Comparison of ENCODE assay signal across 8 mouse cellular contexts in the genomic region with DNA sequence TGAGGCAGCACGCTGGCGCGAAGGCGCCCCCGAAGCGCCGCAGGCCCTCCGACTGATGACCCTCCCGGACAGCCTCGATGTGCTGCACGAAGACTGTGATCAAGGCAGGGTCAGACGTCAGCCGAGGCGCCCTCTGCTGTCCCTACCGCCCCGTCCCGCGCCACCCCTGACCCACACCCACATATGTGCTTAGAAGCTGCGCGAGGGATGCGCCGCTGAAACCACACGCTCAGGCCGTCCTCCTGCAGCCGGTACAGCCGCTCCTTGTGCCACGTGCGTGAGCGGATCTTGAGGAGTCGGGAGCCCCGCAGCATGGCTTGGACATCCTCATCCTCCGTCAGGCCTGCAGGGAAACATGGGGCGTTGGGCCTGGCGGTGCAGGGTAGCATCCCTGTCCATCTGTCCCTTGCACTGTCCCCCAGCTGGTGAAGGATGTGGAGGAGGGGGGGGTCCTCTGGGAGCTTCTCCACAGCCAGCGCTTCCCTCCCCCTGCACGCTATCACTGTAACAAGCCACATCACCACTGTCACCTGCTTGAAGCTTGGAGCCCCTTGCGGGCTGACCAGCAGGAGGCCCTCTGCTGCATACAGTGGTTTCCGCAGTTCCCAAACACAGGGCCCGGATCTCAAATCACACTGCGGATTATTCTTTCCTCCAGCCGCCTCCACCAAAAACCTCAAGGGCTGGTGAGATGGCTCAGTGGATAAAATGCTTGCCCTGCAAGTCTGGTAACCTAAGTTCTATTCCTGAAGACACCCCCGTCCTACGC. TPM values are rescaled to one million over a fixed set of nuclear protein-coding genes. Genes with fewer than 3 reads are reported as not detected.
DNase-seq lines count a peak whose midpoint lies in the region; ATAC-seq and TF ChIP-seq lines count a peak whose summit lies in the region.

No protein-coding gene starts in this region.

- intact Hi-C loops in heart, adult 2 months (cut with DNase I) = no loop called here

- H3K79me2 ChIP-seq in heart, adult 2 months (replicated peaks; ENCODE audit: control insufficient read depth, insufficient read depth, low read length) = no peaks in the 10 kb centered on the region

- ATAC-seq in heart, embryonic 12.5 days (ENCODE audit: insufficient number of reproducible peaks, low FRiP score) = peak; percentile 41; the same call in 1 of the 2 replicates
- no peak for ATAC-seq in limb, embryonic 15.5 days (ENCODE audit: insufficient number of reproducible peaks, low FRiP score, low TSS enrichment, low read depth)
- no peak for ATAC-seq in monocyte, adult 5-6 weeks (replicated peaks; ENCODE audit: insufficient number of reproducible peaks, low FRiP score, low TSS enrichment, poor library complexity, severe bottlenecking)

- H3K4me1 ChIP-seq in heart, embryonic 12.5 days (replicated peaks) = peaks cover 14% of the 10 kb centered on the region
- peaks cover 3% of the 10 kb centered on the region for H3K4me1 ChIP-seq in heart, adult 2 months (ENCODE audit: control insufficient read depth, insufficient read depth, low read length)
- H3K4me1 ChIP-seq in ES-Bruce4 (ENCODE audit: control insufficient read depth, insufficient read depth, low read length) = no peaks in the 10 kb centered on the region
- no peaks in the 10 kb centered on the region for H3K4me1 ChIP-seq in embryonic fibroblast, embryonic 13.5 days (ENCODE audit: control insufficient read depth, insufficient read depth, low read length)
- H3K4me1 ChIP-seq in limb, embryonic 15.5 days = peaks cover 12% of the 10 kb centered on the region
- H3K4me1 ChIP-seq in small intestine, adult 2 months (ENCODE audit: control insufficient read depth, insufficient read depth, insufficient read length, low read length) = peaks cover 13% of the 10 kb centered on the region

- no peak overlapping the region for H3K27ac ChIP-seq in heart, embryonic 12.5 days (ENCODE audit: poor library complexity, severe bottlenecking)
- H3K27ac ChIP-seq in heart, adult 2 months = no peak overlapping the region
- no peak overlapping the region for H3K27ac ChIP-seq in ES-Bruce4 (ENCODE audit: insufficient read depth, low read length)
- no peak overlapping the region for H3K27ac ChIP-seq in embryonic fibroblast, embryonic 13.5 days (ENCODE audit: insufficient read depth, low read length)
- no peak overlapping the region for H3K27ac ChIP-seq in limb, embryonic 15.5 days
- no peak overlapping the region for H3K27ac ChIP-seq in small intestine, adult 2 months (ENCODE audit: insufficient read depth, low read depth, low read length)

- no peaks in the 10 kb centered on the region for H3K9me3 ChIP-seq in heart, embryonic 12.5 days (replicated peaks)
- H3K9me3 ChIP-seq in ES-Bruce4 (replicated peaks; ENCODE audit: control insufficient read depth, insufficient read depth, low read length, poor library complexity, severe bottlenecking) = no peaks in the 10 kb centered on the region
- H3K9me3 ChIP-seq in limb, embryonic 15.5 days = no peaks in the 10 kb centered on the region

- peak overlapping the region; percentile 53 for H3K9ac ChIP-seq in heart, embryonic 12.5 days
- no peak overlapping the region for H3K9ac ChIP-seq in heart, adult 2 months (ENCODE audit: low read depth, low read length)
- H3K9ac ChIP-seq in ES-Bruce4 (ENCODE audit: low read depth, poor library complexity, severe bottlenecking) = peak overlapping the region; percentile 3
- H3K9ac ChIP-seq in limb, embryonic 15.5 days = 0 out of 2 replicates have a peak overlapping the region, but pooled peaks have one; percentile 1

- peaks cover 22% of the 10 kb centered on the region for H3K27me3 ChIP-seq in heart, embryonic 12.5 days (replicated peaks)
- no peaks in the 10 kb centered on the region for H3K27me3 ChIP-seq in heart, adult 2 months (ENCODE audit: control insufficient read depth, insufficient read depth, low read length)
- no peaks in the 10 kb centered on the region for H3K27me3 ChIP-seq in ES-Bruce4 (ENCODE audit: control insufficient read depth, insufficient read depth, low read length, poor library complexity, severe bottlenecking)
- H3K27me3 ChIP-seq in limb, embryonic 15.5 days = peaks cover 35% of the 10 kb centered on the region
- H3K27me3 ChIP-seq in small intestine, adult 2 months (ENCODE audit: control insufficient read depth, insufficient read depth, low read length) = no peaks in the 10 kb centered on the region

- WGBS in heart, embryonic 12.5 days = 2% methylated on average over 42 of the region's 43 CpGs
- WGBS in heart, adult 2 months = 44% methylated on average over 43 of the region's 43 CpGs
- 8% methylated on average over 43 of the region's 43 CpGs for WGBS in limb, embryonic 15.5 days
- WGBS in small intestine, adult 2 months = 12% methylated on average over 43 of the region's 43 CpGs

- TF ChIP-seq POLR2A in heart, adult 2 months (IDR thresholded peaks at IDR 0.05; ENCODE audit: insufficient read depth, low read depth, low read length) = no peak
- no peak for TF ChIP-seq POLR2A in ES-Bruce4 (IDR thresholded peaks at IDR 0.05; ENCODE audit: insufficient read depth, low read length)
- no peak for TF ChIP-seq POLR2A in embryonic fibroblast, embryonic 13.5 days (IDR thresholded peaks at IDR 0.05; ENCODE audit: low read depth, low read length)
- no peak for TF ChIP-seq POLR2A in small intestine, adult 2 months (IDR thresholded peaks at IDR 0.05; ENCODE audit: low read depth, low read length)

- peak overlapping the region; percentile 43 for H3K4me3 ChIP-seq in heart, embryonic 12.5 days
- no peak overlapping the region for H3K4me3 ChIP-seq in heart, adult 2 months
- peak overlapping the region; percentile 54 for H3K4me3 ChIP-seq in ES-Bruce4 (ENCODE audit: low read depth, low read length)
- H3K4me3 ChIP-seq in embryonic fibroblast, embryonic 13.5 days (ENCODE audit: insufficient read depth, low read length) = no peak overlapping the region
- peak overlapping the region; percentile 26 for H3K4me3 ChIP-seq in limb, embryonic 15.5 days
- H3K4me3 ChIP-seq in small intestine, adult 2 months (ENCODE audit: low read depth, low read length) = peak overlapping the region; percentile 14

- TF ChIP-seq CTCF in heart, adult 2 months (IDR thresholded peaks at IDR 0.05) = no peak
- peak; percentile 57 for TF ChIP-seq CTCF in ES-Bruce4 (IDR thresholded peaks at IDR 0.05; ENCODE audit: low read depth, low read length)
- TF ChIP-seq CTCF in embryonic fibroblast, embryonic 13.5 days (IDR thresholded peaks at IDR 0.05; ENCODE audit: borderline replicate concordance, insufficient read depth, low read length) = peak; percentile 47; the same call in 1 of the 2 replicates
- TF ChIP-seq CTCF in small intestine, adult 2 months (IDR thresholded peaks at IDR 0.05; ENCODE audit: extremely low read depth, insufficient read length, insufficient replicate concordance, low read depth, low read length) = no peak

- H3K4me2 ChIP-seq in heart, embryonic 12.5 days = peak overlapping the region; percentile 76
- peak overlapping the region; percentile 47 for H3K4me2 ChIP-seq in limb, embryonic 15.5 days

- no peak for TF ChIP-seq EP300 in heart, adult 2 months (IDR thresholded peaks at IDR 0.05; ENCODE audit: insufficient read depth, low read depth, low read length)
- TF ChIP-seq EP300 in ES-Bruce4 (IDR thresholded peaks at IDR 0.05; ENCODE audit: insufficient read depth, low read depth, low read length) = no peak

- DNase-seq in heart, adult 2 months = no peak
- DNase-seq in urinary bladder, adult 2 months (ENCODE audit: low spot score) = no peak

- H3K36me3 ChIP-seq in heart, embryonic 12.5 days = peaks cover 26% of the 10 kb centered on the region
- H3K36me3 ChIP-seq in heart, adult 2 months (ENCODE audit: control insufficient read depth, insufficient read depth, low read length) = no peaks in the 10 kb centered on the region; the same call in 1 of the 2 replicates
- H3K36me3 ChIP-seq in ES-Bruce4 (ENCODE audit: control insufficient read depth, insufficient read depth, low read length, poor library complexity, severe bottlenecking) = no peaks in the 10 kb centered on the region
- peaks cover 8% of the 10 kb centered on the region for H3K36me3 ChIP-seq in limb, embryonic 15.5 days
- no peaks in the 10 kb centered on the region for H3K36me3 ChIP-seq in small intestine, adult 2 months (ENCODE audit: control insufficient read depth, insufficient read depth, low read length)

RNA-seq across cellular contexts. Expression of a gene that starts 21.0 kb away (rescaled TPM):
- 5.8 and 6.6 TPM in 2 replicates for polyA plus RNA-seq in heart, embryonic 12.5 days (2016; fragmentation: Nextera tagmentation; extraction: Ambion mirVana)
- 10 to 100 TPM; 13.7 to 14.0 TPM for total RNA-seq in heart, adult 2 months (2021)
- 20.6 and 22.3 TPM in 2 replicates for polyA plus RNA-seq in heart, adult 2 months (2012; rRNA removed)
- polyA plus RNA-seq in ES-Bruce4 (2011; ENCODE audit: insufficient read depth, insufficient read length, low read depth, missing spikeins) = 14.7 and 17.5 TPM in 2 replicates
- 5.6 and 7.1 TPM in 2 replicates for polyA plus RNA-seq in embryonic fibroblast, embryonic 13.5 days (2011; ENCODE audit: insufficient read length, low read depth, missing spikeins)
- 6.5 and 7.6 TPM in 2 replicates for polyA plus RNA-seq in limb, embryonic 15.5 days (2015; fragmentation: Nextera tagmentation; extraction: Ambion mirVana)
- polyA plus RNA-seq in small intestine, adult 2 months (2012; rRNA removed) = 3.1 and 4.8 TPM in 2 replicates
- 0.97 TPM in 1 of 3 replicates, not detected in the others for total RNA-seq in monocyte, adult 5-6 weeks (2017)
- polyA plus RNA-seq in urinary bladder, adult 2 months (2012; rRNA removed) = 30.9 and 36.8 TPM in 2 replicates

RNA-seq across cellular contexts. Expression of a gene that starts 21.0 kb away (rescaled TPM):
- polyA plus RNA-seq in heart, embryonic 12.5 days (2016; fragmentation: Nextera tagmentation; extraction: Ambion mirVana) = 13.5 and 13.8 TPM in 2 replicates
- 10 to 100 TPM; 27.8 to 38.1 TPM for total RNA-seq in heart, adult 2 months (2021)
- polyA plus RNA-seq in heart, adult 2 months (2012; rRNA removed) = 27.5 and 27.8 TPM in 2 replicates
- 15.0 and 19.4 TPM in 2 replicates for polyA plus RNA-seq in ES-Bruce4 (2011; ENCODE audit: insufficient read depth, insufficient read length, low read depth, missing spikeins)
- 23.3 and 24.3 TPM in 2 replicates for polyA plus RNA-seq in embryonic fibroblast, embryonic 13.5 days (2011; ENCODE audit: insufficient read length, low read depth, missing spikeins)
- polyA plus RNA-seq in limb, embryonic 15.5 days (2015; fragmentation: Nextera tagmentation; extraction: Ambion mirVana) = 27.8 and 34.6 TPM in 2 replicates
- 89.3 and 234 TPM in 2 replicates for polyA plus RNA-seq in small intestine, adult 2 months (2012; rRNA removed)
- 21.8 to 32.6 TPM (median 28.3 TPM) in 3 replicates for total RNA-seq in monocyte, adult 5-6 weeks (2017)
- polyA plus RNA-seq in urinary bladder, adult 2 months (2012; rRNA removed) = 59.4 and 76.0 TPM in 2 replicates

RNA-seq across cellular contexts. Expression of a gene that starts 35.5 kb away (rescaled TPM):
- polyA plus RNA-seq in heart, embryonic 12.5 days (2016; fragmentation: Nextera tagmentation; extraction: Ambion mirVana) = 2.8 and 3.0 TPM in 2 replicates
- 10 to 100 TPM; 18.2 to 19.3 TPM for total RNA-seq in heart, adult 2 months (2021)
- 7.8 and 9.0 TPM in 2 replicates for polyA plus RNA-seq in heart, adult 2 months (2012; rRNA removed)
- polyA plus RNA-seq in ES-Bruce4 (2011; ENCODE audit: insufficient read depth, insufficient read length, low read depth, missing spikeins) = 17.2 and 20.1 TPM in 2 replicates
- 16.8 and 19.0 TPM in 2 replicates for polyA plus RNA-seq in embryonic fibroblast, embryonic 13.5 days (2011; ENCODE audit: insufficient read length, low read depth, missing spikeins)
- polyA plus RNA-seq in limb, embryonic 15.5 days (2015; fragmentation: Nextera tagmentation; extraction: Ambion mirVana) = 5.0 and 5.8 TPM in 2 replicates
- polyA plus RNA-seq in small intestine, adult 2 months (2012; rRNA removed) = 4.3 and 11.4 TPM in 2 replicates
- 90.9 to 99.4 TPM (median 96.2 TPM) in 3 replicates for total RNA-seq in monocyte, adult 5-6 weeks (2017)
- polyA plus RNA-seq in urinary bladder, adult 2 months (2012; rRNA removed) = 28.4 and 29.3 TPM in 2 replicates

RNA-seq across cellular contexts. Expression of a gene that starts 51.7 kb away (rescaled TPM):
- polyA plus RNA-seq in heart, embryonic 12.5 days (2016; fragmentation: Nextera tagmentation; extraction: Ambion mirVana) = 7.8 and 8.4 TPM in 2 replicates
- 1 to 10 TPM; 1.3 to 1.9 TPM for total RNA-seq in heart, adult 2 months (2021)
- 2.6 and 2.9 TPM in 2 replicates for polyA plus RNA-seq in heart, adult 2 months (2012; rRNA removed)
- polyA plus RNA-seq in ES-Bruce4 (2011; ENCODE audit: insufficient read depth, insufficient read length, low read depth, missing spikeins) = 1.7 and 4.5 TPM in 2 replicates
- 2.3 and 3.1 TPM in 2 replicates for polyA plus RNA-seq in embryonic fibroblast, embryonic 13.5 days (2011; ENCODE audit: insufficient read length, low read depth, missing spikeins)
- polyA plus RNA-seq in limb, embryonic 15.5 days (2015; fragmentation: Nextera tagmentation; extraction: Ambion mirVana) = 11.7 and 12.2 TPM in 2 replicates
- polyA plus RNA-seq in small intestine, adult 2 months (2012; rRNA removed) = 0.86 and 2.2 TPM in 2 replicates
- total RNA-seq in monocyte, adult 5-6 weeks (2017) = 0.87 to 2.5 TPM in 2 of 3 replicates, not detected in the other
- polyA plus RNA-seq in urinary bladder, adult 2 months (2012; rRNA removed) = 4.1 and 4.5 TPM in 2 replicates

RNA-seq across cellular contexts. Expression of a gene that starts 52.4 kb away (rescaled TPM):
- 94.1 and 95.2 TPM in 2 replicates for polyA plus RNA-seq in heart, embryonic 12.5 days (2016; fragmentation: Nextera tagmentation; extraction: Ambion mirVana)
- 10 to 100 TPM; 69.3 to 75.0 TPM for total RNA-seq in heart, adult 2 months (2021)
- polyA plus RNA-seq in heart, adult 2 months (2012; rRNA removed) = 122 and 139 TPM in 2 replicates
- 120 and 134 TPM in 2 replicates for polyA plus RNA-seq in ES-Bruce4 (2011; ENCODE audit: insufficient read depth, insufficient read length, low read depth, missing spikeins)
- 57.7 and 66.6 TPM in 2 replicates for polyA plus RNA-seq in embryonic fibroblast, embryonic 13.5 days (2011; ENCODE audit: insufficient read length, low read depth, missing spikeins)
- 129 and 136 TPM in 2 replicates for polyA plus RNA-seq in limb, embryonic 15.5 days (2015; fragmentation: Nextera tagmentation; extraction: Ambion mirVana)
- polyA plus RNA-seq in small intestine, adult 2 months (2012; rRNA removed) = 29.3 and 57.7 TPM in 2 replicates
- 15.5 to 32.4 TPM (median 15.8 TPM) in 3 replicates for total RNA-seq in monocyte, adult 5-6 weeks (2017)
- 42.8 and 43.1 TPM in 2 replicates for polyA plus RNA-seq in urinary bladder, adult 2 months (2012; rRNA removed)

Comparison
In these comparisons a context has a peak if more than half of its experiments do, and no peak if none do; other contexts are left out.
1. H3K4me3 ChIP-seq: peak in heart, embryonic 12.5 days (single experiment), ES-Bruce4 (single experiment), limb, embryonic 15.5 days (single experiment) and small intestine, adult 2 months (single experiment); none in heart, adult 2 months (single experiment) and embryonic fibroblast, embryonic 13.5 days (single experiment).
2. CTCF ChIP-seq: peak in ES-Bruce4 (single experiment) and embryonic fibroblast, embryonic 13.5 days (single experiment); none in heart, adult 2 months (single experiment) and small intestine, adult 2 months (single experiment).